Mouse (Mus musculus): ENCODE data around the gene Nfib. TPM values are rescaled to one million over a fixed set of nuclear protein-coding genes. Genes with fewer than 3 reads are reported as not detected.

Nfib gene
- polyA plus RNA-seq, 1 experiment from 2014 or later: 52.1 TPM

DNA sequence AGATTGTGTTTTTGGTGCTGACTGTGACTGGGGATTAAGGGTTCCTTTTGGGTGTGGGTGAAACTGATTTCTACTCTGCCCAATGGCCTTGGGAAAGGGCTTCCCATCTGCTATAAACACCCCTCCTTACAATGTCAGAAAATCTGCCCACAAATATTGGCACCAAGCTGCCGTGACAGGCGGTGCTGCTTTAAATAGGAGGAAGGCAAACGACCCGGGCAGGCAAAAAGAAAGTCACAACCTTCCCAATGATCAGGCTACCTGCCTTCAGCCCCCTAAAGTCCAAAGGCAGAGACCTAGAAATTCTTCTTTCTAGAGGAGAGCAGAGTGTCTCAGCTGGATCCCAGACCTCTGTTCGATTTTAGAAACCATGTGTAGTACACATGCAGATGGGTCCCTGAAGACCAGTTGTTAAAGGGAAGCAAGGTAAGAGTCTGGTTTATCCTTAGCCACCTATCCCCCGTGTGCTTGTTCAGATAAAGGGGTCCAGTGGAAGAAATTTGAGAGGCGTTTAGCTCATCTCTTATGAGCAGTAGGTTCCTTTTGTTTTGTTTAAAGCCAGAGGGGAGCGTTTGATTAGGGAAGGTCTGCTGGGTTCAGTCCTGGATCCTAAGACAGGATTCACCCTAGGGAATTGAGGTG is 166.0 kb downstream of the Nfib start:
- ATAC-seq (no peak), DNase-seq (ENCODE audit: low spot score) (no peak)
- 57% methylated on average over 8 of the region's 8 CpGs for WGBS
- 0 out of 2 replicates have a peak overlapping the region, but pooled peaks have one; percentile 11 for H3K27ac ChIP-seq (ENCODE audit: low read length)
- no peaks in the 10 kb centered on the region for H3K36me3 ChIP-seq (ENCODE audit: insufficient read depth, low read length)
- no peak overlapping the region for H3K4me3 ChIP-seq (ENCODE audit: low read depth, low read length)
- TF ChIP-seq CTCF (IDR thresholded peaks at IDR 0.05) (no peak), EP300 (IDR thresholded peaks at IDR 0.05) (no peak)
- no peaks in the 10 kb centered on the region for H3K9me3 ChIP-seq (ENCODE audit: low read length)
- H3K4me1 ChIP-seq (ENCODE audit: insufficient read depth, low read depth, low read length): peaks cover 11% of the 10 kb centered on the region; the same call in 1 of the 2 replicates
- H3K4me2 ChIP-seq (replicated peaks; ENCODE audit: low read depth, low read length): peak overlapping the region; percentile 87
- H3K27me3 ChIP-seq (replicated peaks; ENCODE audit: insufficient read depth, low read length): no peaks in the 10 kb centered on the region; the same call in 1 of the 2 replicates
- H3K9ac ChIP-seq (replicated peaks; ENCODE audit: low read depth): no peak overlapping the region

GRCm38 (mm10) chr4:82538815-82539214 is 166.7 kb downstream of the Nfib start:
- TF ChIP-seq CTCF (IDR thresholded peaks at IDR 0.05): no peak
- no peak for TF ChIP-seq EP300 (IDR thresholded peaks at IDR 0.05)
- WGBS: 19% methylated on average over 9 of the region's 9 CpGs
- H3K9me3 ChIP-seq (ENCODE audit: low read length): no peaks in the 10 kb centered on the region
- peak overlapping the region; percentile 87 for H3K4me2 ChIP-seq (replicated peaks; ENCODE audit: low read depth, low read length)
- peak overlapping the region; percentile 43 for H3K9ac ChIP-seq (replicated peaks; ENCODE audit: low read depth)
- H3K4me1 ChIP-seq (ENCODE audit: insufficient read depth, low read depth, low read length): peaks cover 11% of the 10 kb centered on the region; the same call in 1 of the 2 replicates
- peak overlapping the region; percentile 45 for H3K4me3 ChIP-seq (ENCODE audit: low read depth, low read length)
- H3K27ac ChIP-seq (ENCODE audit: low read length): peak overlapping the region; percentile 79
- H3K36me3 ChIP-seq (ENCODE audit: insufficient read depth, low read length): no peaks in the 10 kb centered on the region
- no peaks in the 10 kb centered on the region; the same call in 1 of the 2 replicates for H3K27me3 ChIP-seq (replicated peaks; ENCODE audit: insufficient read depth, low read length)
- DNase-seq (ENCODE audit: low spot score) (no peak), ATAC-seq (no peak)

DNA sequence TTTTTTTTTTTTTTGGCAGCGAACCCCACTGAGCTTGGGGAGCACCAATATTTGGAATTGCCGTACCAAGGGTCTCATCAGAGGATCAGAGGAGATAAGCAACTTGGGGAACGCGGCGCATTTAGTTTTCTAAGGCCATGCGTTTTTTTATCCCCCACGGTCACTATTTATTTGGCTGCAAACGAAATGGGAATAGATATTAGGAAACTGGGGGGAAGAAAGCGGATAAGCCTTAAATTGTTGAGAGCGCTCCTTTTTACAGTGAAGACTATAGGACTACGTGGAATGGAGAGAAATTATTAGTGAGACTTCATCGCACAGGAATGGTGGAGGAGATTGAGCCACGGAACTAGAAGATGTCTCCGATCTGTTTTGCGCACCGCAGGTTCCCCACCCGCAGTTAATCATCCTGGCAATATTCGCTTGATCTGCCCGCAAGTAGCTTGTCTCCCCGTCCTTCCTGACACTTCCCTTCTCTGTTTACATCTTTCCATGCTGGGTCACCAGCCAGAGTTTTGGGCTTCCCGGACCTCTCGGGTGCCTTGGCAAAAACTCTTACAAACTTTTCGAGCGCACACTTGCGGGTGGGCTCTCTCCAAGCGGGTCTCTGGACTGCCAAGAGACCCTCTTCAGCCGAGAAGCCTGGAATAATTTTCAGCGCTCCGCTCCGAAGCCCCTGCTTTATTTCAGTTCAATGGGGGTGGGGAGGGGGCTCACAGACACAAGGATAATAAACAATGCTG is 167.3 kb downstream of the Nfib start:
- no peak for ATAC-seq
- Histone ChIP-seq H3K4me2 (replicated peaks; ENCODE audit: low read depth, low read length) (peak overlapping the region; percentile 87), H3K9ac (replicated peaks; ENCODE audit: low read depth) (peak overlapping the region; percentile 43), H3K4me3 (ENCODE audit: low read depth, low read length) (peak overlapping the region; percentile 45), H3K9me3 (ENCODE audit: low read length) (no peaks in the 10 kb centered on the region), H3K27me3 (replicated peaks; ENCODE audit: insufficient read depth, low read length) (no peaks in the 10 kb centered on the region; the same call in 1 of the 2 replicates), H3K27ac (ENCODE audit: low read length) (peak overlapping the region; percentile 79), H3K4me1 (ENCODE audit: insufficient read depth, low read depth, low read length) (peaks cover 11% of the 10 kb centered on the region; the same call in 1 of the 2 replicates), H3K36me3 (ENCODE audit: insufficient read depth, low read length) (no peaks in the 10 kb centered on the region)
- no peak for TF ChIP-seq CTCF (IDR thresholded peaks at IDR 0.05)
- TF ChIP-seq EP300 (IDR thresholded peaks at IDR 0.05): peak; percentile 21; the same call in 1 of the 2 replicates
- peak; percentile 58 for DNase-seq (ENCODE audit: low spot score)
- 12% methylated on average over 30 of the region's 30 CpGs for WGBS

DNA sequence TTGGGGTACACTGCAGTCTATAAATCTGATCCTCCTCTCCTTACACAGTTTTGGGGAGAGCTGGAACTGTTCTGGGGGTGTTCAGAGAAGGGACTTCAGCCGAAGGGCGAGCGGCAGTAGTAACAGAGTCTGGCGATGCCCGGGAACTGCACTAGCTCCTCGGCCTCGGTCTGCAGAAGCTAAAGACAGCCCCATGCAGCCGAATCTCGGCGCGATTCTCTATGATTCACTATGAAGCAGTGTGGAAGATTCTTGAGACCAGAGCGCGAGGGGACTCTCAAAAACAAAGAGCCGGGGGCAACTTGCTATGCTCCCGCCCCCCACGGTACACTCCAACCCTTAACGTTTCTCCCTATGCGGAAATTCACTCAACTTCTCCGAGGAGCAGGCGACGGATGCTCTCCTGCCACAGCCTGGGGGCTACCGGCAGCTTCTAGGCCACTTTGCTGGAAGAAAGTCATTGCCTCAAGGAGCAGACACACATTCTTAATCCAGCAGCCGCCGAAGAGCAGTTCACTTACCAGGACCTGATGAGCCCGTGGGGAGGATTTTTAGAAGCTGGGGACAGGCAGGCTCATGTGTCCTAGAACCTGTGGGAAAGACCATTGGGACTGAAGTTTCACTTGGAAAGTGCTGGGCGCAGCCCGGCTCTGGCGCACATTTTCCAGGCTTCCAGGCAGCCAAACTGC is 168.1 kb downstream of the Nfib start:
- H3K27ac ChIP-seq (ENCODE audit: low read length): peak overlapping the region; percentile 79
- peak; percentile 50; the same call in 1 of the 2 replicates for ATAC-seq

DNA sequence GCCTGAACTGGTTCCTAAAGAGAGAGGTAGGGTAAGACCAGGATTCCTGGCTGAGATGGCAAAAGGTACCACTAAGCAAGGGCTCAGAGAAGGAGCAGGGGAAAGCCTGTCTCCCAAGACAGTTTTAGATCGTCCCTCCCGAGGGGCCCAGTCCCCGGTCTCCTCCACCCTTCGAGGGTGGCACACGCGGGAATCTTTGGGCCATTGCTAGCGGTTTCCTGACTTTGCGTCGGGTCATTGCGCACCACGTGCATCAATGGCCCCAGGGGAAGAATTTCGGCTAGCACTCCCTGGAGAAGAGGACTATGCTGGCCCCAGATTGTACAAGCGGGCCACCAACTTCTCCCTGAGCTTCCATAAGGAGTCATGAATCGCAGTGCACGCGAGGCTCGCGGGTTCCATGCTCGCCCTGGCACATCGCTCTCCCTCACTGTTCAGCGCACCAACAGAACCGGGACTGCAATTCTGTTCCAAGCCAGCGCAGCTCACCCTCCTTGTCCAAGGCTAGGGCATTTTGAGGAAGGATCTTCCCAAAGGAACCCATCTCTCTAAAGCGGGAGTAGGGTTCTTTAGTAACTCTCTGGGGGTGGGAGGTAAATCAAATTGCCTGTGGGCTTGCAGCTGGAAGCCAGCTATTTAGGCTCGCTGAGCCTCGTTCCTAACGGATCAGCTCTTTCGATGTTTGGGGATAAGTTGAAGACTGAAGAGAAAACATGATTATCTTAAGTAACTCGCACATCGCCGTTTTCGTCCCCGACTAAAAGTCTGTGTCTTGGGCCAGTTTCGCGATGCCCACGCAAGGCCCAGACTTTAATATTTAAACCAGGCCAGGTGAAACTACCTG is 168.9 kb downstream of the Nfib start:
- no peaks in the 10 kb centered on the region for H3K36me3 ChIP-seq (ENCODE audit: insufficient read depth, low read length)
- peak overlapping the region; percentile 79; the same call in 1 of the 2 replicates for H3K27ac ChIP-seq (ENCODE audit: low read length)
- peak overlapping the region; percentile 43 for H3K9ac ChIP-seq (replicated peaks; ENCODE audit: low read depth)
- WGBS: 37% methylated on average over 35 of the region's 36 CpGs
- DNase-seq (ENCODE audit: low spot score) (no peak), ATAC-seq (no peak)
- peak overlapping the region; percentile 45 for H3K4me3 ChIP-seq (ENCODE audit: low read depth, low read length)
- no peak for TF ChIP-seq EP300 (IDR thresholded peaks at IDR 0.05)
- TF ChIP-seq CTCF (IDR thresholded peaks at IDR 0.05): no peak
- peaks cover 19% of the 10 kb centered on the region for H3K4me1 ChIP-seq (ENCODE audit: insufficient read depth, low read depth, low read length)
- no peaks in the 10 kb centered on the region for H3K9me3 ChIP-seq (ENCODE audit: low read length)
- peak overlapping the region; percentile 87 for H3K4me2 ChIP-seq (replicated peaks; ENCODE audit: low read depth, low read length)
- H3K27me3 ChIP-seq (replicated peaks; ENCODE audit: insufficient read depth, low read length): no peaks in the 10 kb centered on the region; the same call in 1 of the 2 replicates

More for the DNA sequence above, 168.1 kb downstream of the Nfib start:
- H3K36me3 ChIP-seq (ENCODE audit: insufficient read depth, low read length): no peaks in the 10 kb centered on the region
- H3K4me1 ChIP-seq (ENCODE audit: insufficient read depth, low read depth, low read length): peaks cover 13% of the 10 kb centered on the region; the same call in 1 of the 2 replicates
- H3K9me3 ChIP-seq (ENCODE audit: low read length): no peaks in the 10 kb centered on the region
- DNase-seq (ENCODE audit: low spot score): peak; percentile 44
- peak overlapping the region; percentile 43 for H3K9ac ChIP-seq (replicated peaks; ENCODE audit: low read depth)
- peak overlapping the region; percentile 45 for H3K4me3 ChIP-seq (ENCODE audit: low read depth, low read length)
- H3K27me3 ChIP-seq (replicated peaks; ENCODE audit: insufficient read depth, low read length): no peaks in the 10 kb centered on the region; the same call in 1 of the 2 replicates
- no peak for TF ChIP-seq CTCF (IDR thresholded peaks at IDR 0.05)
- 5% methylated on average over 28 of the region's 28 CpGs for WGBS
- H3K4me2 ChIP-seq (replicated peaks; ENCODE audit: low read depth, low read length): peak overlapping the region; percentile 87

All from lung, postnatal 0 days (tissue).